Mouse (Mus musculus) embryonic facial prominence, embryonic 14.5 days (tissue): ENCODE measurements at regions not wholly inside any gene's neighbourhood (a gene's known extent, or its start where the extent isn't known, plus 50 kb on each side); places are given as distances from the start of the nearest gene placed in this dataset.

ENCODE experiments used
- ATAC-seq: fragments of 200-750 bp; cut with Nextera tagmentation; 2 replicates; pipeline ENCODE4 v1.8.0; 2017; ENCODE audit warnings: low read depth, moderate number of reproducible peaks, moderate TSS enrichment
- DNase-seq: peaks from one replicate; pipeline ENCODE4 v3.0.0-alpha.2; 2015; ENCODE audit warnings: low spot score
- H3K27ac ChIP-seq: fragments of 300-500 bp; sonication (generic); replicated peaks from 2 replicates; pipeline ENCODE4 v1.5.1; 2014; ENCODE audit warnings: low read depth, mild to moderate bottlenecking, low read length, moderate library complexity
- H3K27me3 ChIP-seq: fragments of 300-500 bp; sonication (generic); replicated peaks from 2 replicates; pipeline ENCODE4 v1.6.1; 2014; ENCODE audit warnings: low read length; ENCODE audit not compliant: control insufficient read depth, insufficient read depth
- H3K36me3 ChIP-seq: fragments of 300-500 bp; sonication (generic); 2 replicates; pipeline ENCODE4 v1.6.1; 2014; ENCODE audit warnings: low read length, mixed read lengths; ENCODE audit not compliant: control insufficient read depth, insufficient read depth
- H3K4me1 ChIP-seq: fragments of 300-500 bp; sonication (generic); 2 replicates; pipeline ENCODE4 v1.6.1; 2014; ENCODE audit warnings: antibody characterized with exemption, low read length; ENCODE audit not compliant: control insufficient read depth, insufficient read depth
- H3K4me2 ChIP-seq: fragments of 300-500 bp; sonication (generic); 2 replicates; pipeline ENCODE4 v1.6.1; 2014; ENCODE audit warnings: low read depth, mild to moderate bottlenecking, low read length, moderate library complexity, mixed read lengths
- H3K4me3 ChIP-seq: fragments of 300-500 bp; sonication (generic); 2 replicates; pipeline ENCODE4 v1.5.1; 2014; ENCODE audit warnings: low read depth, mild to moderate bottlenecking, low read length
- H3K9ac ChIP-seq: fragments of 300-500 bp; sonication (generic); 2 replicates; pipeline ENCODE4 v1.6.1; 2014; ENCODE audit warnings: low read depth, mild to moderate bottlenecking, low read length, moderate library complexity, mixed read lengths
- H3K9me3 ChIP-seq: fragments of 300-500 bp; sonication (generic); 2 replicates; pipeline ENCODE4 v1.6.1; 2016; ENCODE audit warnings: low read length; ENCODE audit not compliant: control insufficient read depth
- WGBS: fragments of 180-500 bp; shearing (Covaris S2); extraction: QIAGEN DNeasy Blood & Tissue Kit; methylation state at CpG from one replicate; pipeline ENCODE4 v1.1.7; 2014; 5-methylcytosine and 5-hydroxymethylcytosine counted together

DNA sequence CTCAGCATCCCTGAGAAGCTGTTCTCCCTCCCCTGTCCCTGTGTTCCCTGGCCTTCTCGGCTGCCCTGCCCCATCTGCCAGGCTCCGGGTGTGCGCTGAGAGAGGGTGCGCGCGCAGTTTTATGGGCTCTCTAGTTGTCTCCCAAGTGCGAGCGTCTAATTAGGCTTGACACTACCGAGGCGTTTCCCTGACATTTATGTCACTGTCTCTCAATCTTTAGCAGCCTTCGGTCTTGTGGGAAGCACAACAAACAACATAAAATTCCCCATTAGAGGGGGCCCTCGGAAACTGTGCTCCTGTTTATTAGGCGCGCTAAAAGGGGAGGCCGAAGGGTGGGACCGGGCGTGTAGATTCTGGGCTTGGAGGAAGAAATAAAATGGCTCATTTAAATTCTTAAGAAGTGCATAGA, 227.3 kb downstream of the Bcl11a start:
- H3K27me3 ChIP-seq: no peaks in the 10 kb centered on the region
- no peaks in the 10 kb centered on the region for H3K36me3 ChIP-seq
- peaks cover 12% of the 10 kb centered on the region; the same call in 1 of the 2 replicates for H3K4me1 ChIP-seq
- ATAC-seq (peak; percentile 73), DNase-seq (peak; percentile 73)
- peak overlapping the region; percentile 64 for H3K4me2 ChIP-seq
- no peak overlapping the region for H3K27ac ChIP-seq
- H3K4me3 ChIP-seq: peak overlapping the region; percentile 34
- 6% methylated on average over 17 of the region's 17 CpGs for WGBS
- H3K9me3 ChIP-seq: no peaks in the 10 kb centered on the region
- H3K9ac ChIP-seq: peak overlapping the region; percentile 35; the same call in 1 of the 2 replicates

DNA sequence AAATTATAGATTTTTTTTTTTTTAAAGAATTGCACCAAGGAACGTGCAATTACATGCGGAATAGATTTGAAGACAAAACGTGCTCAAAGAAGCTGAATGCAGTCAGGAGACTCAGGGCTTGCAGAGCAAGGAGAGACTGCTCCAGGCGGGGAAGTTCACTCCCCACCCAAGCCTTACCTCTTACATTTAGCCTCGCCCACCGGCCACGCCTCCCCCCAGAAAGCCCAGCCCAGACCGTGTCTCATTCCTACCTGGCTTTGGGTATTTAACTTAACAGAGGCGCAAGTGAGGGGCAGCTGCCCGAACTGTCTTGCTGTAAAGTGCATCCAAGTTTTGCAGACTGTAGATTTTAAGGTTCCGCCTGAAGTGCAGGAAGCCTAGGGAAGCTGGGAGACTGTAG, 227.8 kb downstream of the Bcl11a start:
- Histone ChIP-seq H3K4me3 (peak overlapping the region; percentile 34), H3K9me3 (0 out of 2 replicates have a peak, but pooled peaks cover 5% of the 10 kb centered on the region), H3K27me3 (no peaks in the 10 kb centered on the region), H3K27ac (no peak overlapping the region), H3K4me2 (peak overlapping the region; percentile 64), H3K9ac (0 out of 2 replicates have a peak overlapping the region, but pooled peaks have one; percentile 2), H3K4me1 (peaks cover 12% of the 10 kb centered on the region; the same call in 1 of the 2 replicates), H3K36me3 (no peaks in the 10 kb centered on the region)
- DNase-seq (peak; percentile 80), ATAC-seq (peak; percentile 85)
- 8% methylated on average over 11 of the region's 11 CpGs for WGBS

DNA sequence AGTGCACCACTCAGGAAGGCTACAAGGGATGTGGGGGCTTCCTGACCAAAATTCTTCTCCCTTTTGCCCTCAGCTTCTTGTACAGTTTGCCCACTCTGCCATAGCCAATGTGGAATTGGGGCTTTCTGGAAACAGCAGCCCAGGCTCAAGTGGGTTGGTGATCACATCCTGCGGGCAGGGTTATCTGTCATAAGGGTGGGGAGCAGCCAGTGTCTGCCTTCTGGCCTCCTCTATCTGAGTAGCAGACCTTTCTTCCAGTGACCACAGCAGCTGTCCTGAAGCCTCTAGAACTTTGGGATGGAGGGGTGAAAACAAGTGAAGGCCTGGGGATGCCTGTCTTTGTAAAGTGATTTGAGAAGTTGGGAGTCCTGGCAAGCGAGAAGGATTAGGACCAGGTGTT, 228.2 kb downstream of the Bcl11a start:
- no peak for DNase-seq
- no peak overlapping the region for H3K27ac ChIP-seq
- H3K4me2 ChIP-seq: peak overlapping the region; percentile 64
- H3K4me1 ChIP-seq: peaks cover 12% of the 10 kb centered on the region; the same call in 1 of the 2 replicates
- H3K36me3 ChIP-seq: no peaks in the 10 kb centered on the region
- 83% methylated on average over 2 of the region's 2 CpGs for WGBS
- ATAC-seq: no peak
- H3K4me3 ChIP-seq: no peak overlapping the region
- 0 out of 2 replicates have a peak, but pooled peaks cover 5% of the 10 kb centered on the region for H3K9me3 ChIP-seq
- H3K27me3 ChIP-seq: no peaks in the 10 kb centered on the region
- H3K9ac ChIP-seq: no peak overlapping the region

DNA sequence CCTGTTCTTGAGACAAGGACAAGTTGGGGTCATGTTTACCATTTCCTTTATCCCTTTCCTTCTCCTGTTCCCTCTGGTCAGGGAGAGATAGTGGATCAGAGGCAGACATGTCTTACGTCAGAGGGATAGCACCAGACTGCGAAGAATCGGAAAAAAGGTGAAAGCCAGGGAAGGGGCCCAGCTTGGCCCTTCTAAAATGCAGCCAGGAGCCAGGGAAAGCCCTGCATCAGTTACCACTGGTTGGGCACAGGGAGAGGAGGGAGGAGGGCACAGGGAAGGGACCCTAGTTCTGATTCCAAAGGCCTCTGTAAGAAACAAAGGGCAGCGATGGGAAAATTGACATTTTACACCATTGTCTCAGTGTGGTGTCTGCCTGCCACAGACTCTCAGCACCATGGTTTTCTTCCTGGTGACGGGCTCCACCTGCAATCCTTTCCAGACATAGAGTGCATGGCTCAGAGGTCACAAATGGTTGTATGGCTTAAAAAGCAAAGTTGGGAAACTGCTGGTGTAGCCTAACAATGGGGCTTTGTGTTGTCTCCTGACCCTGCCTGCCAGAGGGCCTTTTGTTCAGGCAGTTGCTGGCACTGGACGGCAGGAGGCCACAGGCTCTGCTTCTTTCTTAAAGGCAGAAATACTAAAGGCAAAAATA, 229.9 kb downstream of the Bcl11a start:
- no peak; the same call in 1 of the 2 replicates for ATAC-seq
- Histone ChIP-seq H3K4me3 (no peak overlapping the region), H3K36me3 (no peaks in the 10 kb centered on the region), H3K27ac (no peak overlapping the region), H3K27me3 (no peaks in the 10 kb centered on the region), H3K9ac (no peak overlapping the region), H3K4me1 (peaks cover 12% of the 10 kb centered on the region; the same call in 1 of the 2 replicates), H3K9me3 (0 out of 2 replicates have a peak, but pooled peaks cover 5% of the 10 kb centered on the region), H3K4me2 (no peak overlapping the region)
- 51% methylated on average over 6 of the region's 6 CpGs for WGBS
- DNase-seq: no peak

DNA sequence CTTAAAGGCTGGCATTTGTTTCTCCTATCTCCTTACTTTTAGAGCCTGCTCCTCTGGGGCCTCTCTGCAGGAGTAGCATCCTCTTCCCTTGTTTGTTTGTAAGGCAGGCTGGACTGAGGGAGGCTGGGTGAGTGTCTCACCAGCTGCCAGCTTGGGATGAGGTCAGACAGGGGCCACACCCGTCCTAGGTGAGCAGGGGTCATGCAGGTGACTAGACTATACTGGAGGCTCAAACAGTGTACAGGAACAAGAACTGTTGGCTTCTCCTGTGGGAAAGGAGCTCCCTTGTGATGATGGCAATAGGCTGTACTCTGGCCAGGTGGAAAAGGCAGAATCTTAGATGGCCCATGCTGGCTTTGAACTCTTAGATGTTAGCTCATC, 230.4 kb downstream of the Bcl11a start:
- no peak for ATAC-seq

DNA sequence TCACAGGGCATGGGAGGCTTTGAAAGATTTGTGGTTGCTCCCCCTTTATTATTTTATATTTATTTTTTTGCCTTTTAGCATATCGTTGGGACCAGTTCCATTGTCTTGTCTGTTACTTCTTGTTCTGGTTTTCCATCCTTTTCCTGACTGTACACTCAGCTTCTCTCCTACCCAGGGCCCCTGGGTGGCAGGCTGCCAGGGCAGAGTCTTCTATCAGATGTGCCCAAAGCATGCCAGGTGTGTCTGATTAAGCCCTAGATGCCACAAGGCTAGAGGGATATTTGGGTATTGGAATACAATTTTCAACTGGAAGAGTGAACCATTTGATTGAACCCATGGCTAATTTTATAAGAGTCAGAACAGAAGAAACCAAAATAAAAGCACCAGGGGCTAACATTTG, 236.2 kb downstream of the Bcl11a start:
- Histone ChIP-seq H3K27ac (no peak overlapping the region), H3K27me3 (no peaks in the 10 kb centered on the region), H3K9me3 (0 out of 2 replicates have a peak, but pooled peaks cover 5% of the 10 kb centered on the region), H3K36me3 (no peaks in the 10 kb centered on the region), H3K4me1 (peaks cover 3% of the 10 kb centered on the region; the same call in 1 of the 2 replicates), H3K9ac (no peak overlapping the region), H3K4me3 (no peak overlapping the region), H3K4me2 (no peak overlapping the region)
- no peak for DNase-seq
- peak; percentile 33; the same call in 1 of the 2 replicates for ATAC-seq
- WGBS: 61% methylated on average over 1 of the region's 1 CpGs

More for the DNA sequence above, 230.4 kb downstream of the Bcl11a start:
- Histone ChIP-seq H3K9me3 (0 out of 2 replicates have a peak, but pooled peaks cover 5% of the 10 kb centered on the region), H3K27ac (no peak overlapping the region), H3K4me3 (no peak overlapping the region), H3K36me3 (no peaks in the 10 kb centered on the region), H3K9ac (no peak overlapping the region), H3K4me2 (no peak overlapping the region), H3K4me1 (peaks cover 12% of the 10 kb centered on the region; the same call in 1 of the 2 replicates), H3K27me3 (no peaks in the 10 kb centered on the region)
- WGBS: 14% methylated on average over 1 of the region's 1 CpGs
- DNase-seq: no peak

DNA sequence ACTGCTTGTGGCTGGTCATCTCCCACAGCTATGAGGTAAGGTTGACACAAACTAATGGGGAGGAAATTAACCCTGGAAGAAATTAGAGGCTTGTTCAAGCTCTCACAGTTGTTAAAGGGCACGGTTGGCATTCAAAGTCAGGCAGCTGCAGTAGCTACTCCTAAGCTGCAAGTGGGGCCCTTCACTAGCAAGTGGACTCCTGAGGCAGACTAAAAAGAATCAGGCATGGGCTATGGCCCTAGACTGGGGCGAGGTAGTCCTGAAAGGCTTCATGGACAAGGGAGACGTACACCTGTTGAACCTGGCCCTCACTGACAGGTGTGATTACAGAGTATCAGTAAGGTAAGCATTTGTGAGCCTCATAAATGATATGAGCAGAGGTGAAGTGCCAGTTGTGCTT, 237.7 kb downstream of the Bcl11a start:
- DNase-seq (no peak), ATAC-seq (no peak)
- 0 out of 2 replicates have a peak, but pooled peaks cover 1% of the 10 kb centered on the region for H3K9me3 ChIP-seq
- H3K27ac ChIP-seq: no peak overlapping the region
- no peaks in the 10 kb centered on the region for H3K36me3 ChIP-seq
- 87% methylated on average over 3 of the region's 3 CpGs for WGBS
- peaks cover 3% of the 10 kb centered on the region; the same call in 1 of the 2 replicates for H3K4me1 ChIP-seq
- no peak overlapping the region for H3K4me3 ChIP-seq
- no peaks in the 10 kb centered on the region for H3K27me3 ChIP-seq
- no peak overlapping the region for H3K4me2 ChIP-seq
- H3K9ac ChIP-seq: no peak overlapping the region

DNA sequence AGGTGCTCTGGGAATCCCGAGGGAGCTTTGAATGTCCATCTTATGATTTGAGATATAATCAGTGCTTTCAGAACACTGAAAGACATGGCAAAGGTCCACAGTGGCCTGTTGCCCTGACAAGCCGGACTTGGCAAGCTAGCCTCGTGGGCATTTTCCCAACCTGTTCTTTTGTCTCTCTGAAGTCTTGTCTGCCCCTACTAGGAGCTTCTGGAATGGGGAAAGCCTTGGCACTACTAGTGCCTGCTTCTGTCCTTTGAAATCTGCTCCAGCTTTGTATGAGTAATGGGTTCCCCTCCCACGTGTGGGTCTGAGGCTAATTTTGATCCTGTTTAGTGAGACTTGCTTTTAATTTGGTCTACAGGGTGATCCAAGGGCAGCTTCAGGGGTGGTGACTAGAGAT, 238.3 kb downstream of the Bcl11a start:
- WGBS: 78% methylated on average over 4 of the region's 4 CpGs

More for the DNA sequence above, 238.3 kb downstream of the Bcl11a start:
- Histone ChIP-seq H3K9ac (no peak overlapping the region), H3K9me3 (no peaks in the 10 kb centered on the region), H3K4me3 (no peak overlapping the region), H3K4me1 (peaks cover 3% of the 10 kb centered on the region; the same call in 1 of the 2 replicates), H3K4me2 (no peak overlapping the region), H3K27me3 (no peaks in the 10 kb centered on the region), H3K27ac (no peak overlapping the region), H3K36me3 (no peaks in the 10 kb centered on the region)
- DNase-seq (no peak), ATAC-seq (no peak)
